Mouse (Mus musculus) small intestine, adult 2 months (tissue): ENCODE data around the gene Tubgcp6. TPM values are rescaled to one million over a fixed set of nuclear protein-coding genes. Genes with fewer than 3 reads are reported as not detected.

Experiments used
- H3K27ac ChIP-seq: fragments of 200-500 bp; 2 replicates; pipeline ENCODE4 v1.5.1; 2012; ENCODE audit warnings: low read depth, low read length, control low read depth, inconsistent platforms; ENCODE audit not compliant: insufficient read depth
- H3K27me3 ChIP-seq: fragments of 200-500 bp; 2 replicates; pipeline ENCODE4 v1.6.1; 2012; ENCODE audit warnings: mild to moderate bottlenecking, moderate library complexity, low read length, inconsistent platforms; ENCODE audit not compliant: control insufficient read depth, insufficient read depth
- H3K36me3 ChIP-seq: fragments of 200-500 bp; 2 replicates; pipeline ENCODE4 v1.6.1; 2012; ENCODE audit warnings: mild to moderate bottlenecking, low read length, control low read depth, inconsistent platforms; ENCODE audit not compliant: control insufficient read depth, insufficient read depth
- H3K4me1 ChIP-seq: fragments of 200-500 bp; 2 replicates; pipeline ENCODE4 v1.6.1; 2012; ENCODE audit warnings: low read length, inconsistent platforms, mixed read lengths; ENCODE audit not compliant: control insufficient read depth, insufficient read depth, insufficient read length
- H3K4me3 ChIP-seq: fragments of 200-500 bp; 2 replicates; pipeline ENCODE4 v1.5.1; 2012; ENCODE audit warnings: low read depth, mild to moderate bottlenecking, control low read depth, inconsistent platforms, low read length, moderate library complexity
- CTCF ChIP-seq: fragments of 200-500 bp; IDR thresholded peaks from 2 replicates; pipeline ENCODE4 v1.5.1; 2012; ENCODE audit warnings: low read depth, mild to moderate bottlenecking, control low read depth, inconsistent platforms, low read length, moderate library complexity, mixed read lengths; ENCODE audit not compliant: insufficient replicate concordance, insufficient read length; ENCODE audit errors: extremely low read depth
- POLR2A ChIP-seq: fragments of 200-500 bp; IDR thresholded peaks from 2 replicates; pipeline ENCODE4 v1.6.1; 2012; ENCODE audit warnings: low read depth, mild to moderate bottlenecking, control low read depth, inconsistent platforms, low read length, moderate library complexity
- WGBS: fragments of 180-500 bp; shearing (Covaris S2); methylation state at CpG from one replicate; pipeline ENCODE4 v1.1.7; 2018; 5-methylcytosine and 5-hydroxymethylcytosine counted together
- polyA plus RNA-seq: library from polyadenylated mRNA; depleted of rRNA; stranded (reverse); fragments of >200 nt; gene quantifications from 2 replicates; pipeline ENCODE4 v1.2.3, GENCODE M21; 2012

The Tubgcp6 gene
- polyA plus RNA-seq, 1 experiment = 29.0 TPM

GRCm38 (mm10) chr15:89075478-89076147, 47.3 kb downstream of the Tubgcp6 start:
- Histone ChIP-seq H3K4me1 (peaks cover 16% of the 10 kb centered on the region), H3K4me3 (peak overlapping the region; percentile 91), H3K27ac (peak overlapping the region; percentile 82), H3K36me3 (peaks cover 8% of the 10 kb centered on the region; the same call in 1 of the 2 replicates), H3K27me3 (no peaks in the 10 kb centered on the region)
- no peak; the same call in 1 of the 2 replicates for TF ChIP-seq CTCF
- no peak; the same call in 1 of the 2 replicates for TF ChIP-seq POLR2A
- WGBS = under 1% methylated on average over 57 of the region's 59 CpGs

- peak within 1 kb of the TSS; percentile 91 for H3K4me3 ChIP-seq
- peaks cover 20% of the 10 kb centered on the region for H3K4me1 ChIP-seq
- no peak for TF ChIP-seq POLR2A
- no peak for TF ChIP-seq CTCF
- WGBS = 23% methylated on average over 11 of the region's 11 CpGs
- peaks cover 4% of the 10 kb centered on the region; the same call in 1 of the 2 replicates for H3K36me3 ChIP-seq
- H3K27ac ChIP-seq = peak within 1 kb of the TSS; percentile 82
- H3K27me3 ChIP-seq = no peaks in the 10 kb centered on the region
Observed at GRCm38 (mm10) chr15:89074613-89075477, 48.1 kb downstream of the Tubgcp6 start, which contains the start of gene Trabd. Gene Trabd, plus strand, starts transcription at chr15:89075124.

GRCm38 (mm10) chr15:89073993-89074603, 48.8 kb downstream of the Tubgcp6 start:
- peaks cover 20% of the 10 kb centered on the region for H3K4me1 ChIP-seq
- WGBS = 77% methylated on average over 10 of the region's 10 CpGs

GRCm38 (mm10) chr15:89070606-89071005, 52.3 kb downstream of the Tubgcp6 start:
- no peak for TF ChIP-seq CTCF
- TF ChIP-seq POLR2A = no peak
- H3K4me3 ChIP-seq = peak overlapping the region; percentile 42
- H3K27me3 ChIP-seq = no peaks in the 10 kb centered on the region
- no peak overlapping the region for H3K27ac ChIP-seq
- H3K4me1 ChIP-seq = peaks cover 21% of the 10 kb centered on the region
- H3K36me3 ChIP-seq = no peaks in the 10 kb centered on the region
- WGBS = 26% methylated on average over 24 of the region's 24 CpGs

More at GRCm38 (mm10) chr15:89073993-89074603, 48.8 kb downstream of the Tubgcp6 start:
- no peak overlapping the region for H3K27ac ChIP-seq
- TF ChIP-seq CTCF (no peak), POLR2A (no peak)
- no peak overlapping the region for H3K4me3 ChIP-seq
- H3K36me3 ChIP-seq = no peaks in the 10 kb centered on the region
- H3K27me3 ChIP-seq = no peaks in the 10 kb centered on the region

- Histone ChIP-seq H3K4me3 (no peak overlapping the region), H3K36me3 (no peaks in the 10 kb centered on the region), H3K27ac (no peak overlapping the region), H3K27me3 (no peaks in the 10 kb centered on the region), H3K4me1 (peaks cover 21% of the 10 kb centered on the region)
- 87% methylated on average over 18 of the region's 19 CpGs for WGBS
- TF ChIP-seq CTCF (no peak), POLR2A (no peak)
Observed at GRCm38 (mm10) chr15:89069336-89069840, 53.5 kb downstream of the Tubgcp6 start.

GRCm38 (mm10) chr15:89068226-89068625, 54.7 kb downstream of the Tubgcp6 start:
- Histone ChIP-seq H3K27ac (no peak overlapping the region), H3K4me1 (peaks cover 25% of the 10 kb centered on the region), H3K27me3 (no peaks in the 10 kb centered on the region), H3K4me3 (peak overlapping the region; percentile 42), H3K36me3 (no peaks in the 10 kb centered on the region)
- WGBS = 37% methylated on average over 26 of the region's 26 CpGs
- no peak for TF ChIP-seq POLR2A
- TF ChIP-seq CTCF = no peak

- peaks cover 25% of the 10 kb centered on the region for H3K4me1 ChIP-seq
- WGBS = 20% methylated on average over 35 of the region's 35 CpGs
- no peak for TF ChIP-seq CTCF
- TF ChIP-seq POLR2A = no peak
- no peaks in the 10 kb centered on the region for H3K36me3 ChIP-seq
- peak overlapping the region; percentile 42 for H3K4me3 ChIP-seq
- no peak overlapping the region for H3K27ac ChIP-seq
- no peaks in the 10 kb centered on the region for H3K27me3 ChIP-seq
Observed at GRCm38 (mm10) chr15:89067609-89068008, 55.3 kb downstream of the Tubgcp6 start.
